Mouse (Mus musculus): ENCODE data around the gene Pabpc4l.
"Not testable (repeated sequence)": the region's sequence is repeated elsewhere in the genome, so short reads cannot be mapped to it uniquely, and the experiment has no call there.

Pabpc4l gene

DNA sequence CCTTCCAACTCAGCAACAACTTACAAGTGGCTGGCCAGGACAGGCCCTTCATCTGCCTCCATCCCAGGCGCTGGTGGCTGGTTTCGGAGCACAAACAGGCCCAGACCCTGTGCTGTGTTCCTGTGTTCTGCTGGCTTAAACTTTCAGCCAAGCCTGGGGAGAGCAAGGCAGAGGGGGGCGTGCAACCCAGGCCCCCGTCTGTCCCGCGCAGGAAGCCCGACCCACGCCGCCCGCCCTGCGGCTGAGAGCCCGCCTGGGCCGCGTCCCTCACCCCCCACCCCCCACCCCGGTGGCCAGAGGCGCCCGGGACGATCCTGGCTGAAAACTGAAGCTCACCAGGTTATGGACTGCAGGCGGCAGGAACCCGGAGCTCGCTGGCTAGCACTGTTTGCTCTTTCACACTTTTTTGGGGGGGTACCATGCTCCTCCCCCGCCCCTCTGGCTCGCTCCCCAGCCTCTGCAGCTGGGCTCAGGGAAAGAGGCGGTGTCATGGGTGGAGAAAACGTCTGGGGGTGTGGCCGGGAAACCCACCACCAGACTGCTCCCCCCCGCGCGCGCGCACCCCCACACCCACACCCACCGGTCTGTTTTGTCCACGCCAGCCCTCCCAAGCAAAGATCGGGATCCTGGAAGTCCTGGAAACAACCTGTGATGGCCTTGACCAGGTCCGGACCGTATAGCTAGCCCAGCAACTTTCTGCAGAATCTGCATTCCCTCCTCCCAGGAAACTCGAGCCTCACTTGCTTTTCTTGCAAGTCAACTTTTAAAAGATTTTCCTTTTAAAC is at the start of gene Pabpc4l:
Pabpc4l (minus strand) TSS at position 739 of the 785 bp plus-strand sequence.
- no peak for DNase-seq (ENCODE audit: low spot score in 2 of 2)

DNA sequence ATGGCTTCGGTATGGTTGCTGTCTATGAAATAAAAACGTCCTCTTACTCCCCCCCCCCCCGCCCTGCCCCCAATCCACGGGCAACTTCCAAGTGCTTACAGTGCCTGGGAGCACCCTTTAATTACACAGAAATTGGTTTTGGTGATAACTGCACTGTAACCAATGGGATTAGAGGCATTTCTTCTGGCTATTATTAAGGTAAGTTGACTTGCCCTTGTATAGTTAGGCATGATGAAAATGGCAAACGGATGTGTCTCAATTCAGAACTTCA is 42.9 kb upstream of the Pabpc4l start:
- no peak for DNase-seq (ENCODE audit: low spot score in 2 of 2)

DNA sequence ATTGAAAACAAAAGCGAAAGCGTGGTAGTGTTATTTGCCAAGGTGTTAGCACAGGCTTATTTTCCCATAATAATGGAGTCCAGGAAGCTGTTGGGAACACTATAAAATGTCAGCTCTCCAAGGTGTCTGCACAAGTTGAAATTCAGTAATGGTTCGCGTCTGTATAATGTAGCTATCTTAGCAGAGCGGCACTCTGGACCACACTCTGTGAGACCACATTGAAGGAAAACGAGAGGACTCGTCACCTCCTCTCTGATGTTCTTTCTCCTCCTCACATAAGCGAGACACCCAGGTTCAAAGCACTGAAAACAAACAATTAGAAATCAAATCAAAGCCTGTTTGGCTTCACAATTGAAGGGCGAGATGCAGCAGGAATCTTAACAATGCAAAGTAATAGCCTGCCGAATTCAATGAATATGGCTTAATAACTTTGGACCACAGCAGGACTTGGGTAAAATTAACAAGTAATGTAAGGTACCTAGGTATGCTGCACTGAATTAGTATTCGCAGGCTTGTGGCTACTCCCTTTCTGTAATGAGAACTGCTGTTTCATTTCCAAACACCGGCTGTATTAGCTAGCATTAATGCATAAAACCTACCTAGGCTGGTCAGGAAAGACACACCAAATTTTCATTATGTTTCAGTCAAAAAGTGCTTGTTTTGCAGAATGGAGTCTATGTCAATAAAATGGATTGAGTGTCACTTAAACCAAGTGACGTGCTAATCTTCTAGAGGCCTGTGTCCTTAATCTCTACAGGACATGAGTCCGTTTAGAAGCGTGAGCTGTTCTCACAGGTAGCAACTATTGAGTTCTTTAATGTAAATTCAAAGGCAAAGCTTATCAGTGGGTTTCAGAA is 42.3 kb upstream of the Pabpc4l start:
- DNase-seq (ENCODE audit: low spot score in 2 of 2) = no peak

DNA sequence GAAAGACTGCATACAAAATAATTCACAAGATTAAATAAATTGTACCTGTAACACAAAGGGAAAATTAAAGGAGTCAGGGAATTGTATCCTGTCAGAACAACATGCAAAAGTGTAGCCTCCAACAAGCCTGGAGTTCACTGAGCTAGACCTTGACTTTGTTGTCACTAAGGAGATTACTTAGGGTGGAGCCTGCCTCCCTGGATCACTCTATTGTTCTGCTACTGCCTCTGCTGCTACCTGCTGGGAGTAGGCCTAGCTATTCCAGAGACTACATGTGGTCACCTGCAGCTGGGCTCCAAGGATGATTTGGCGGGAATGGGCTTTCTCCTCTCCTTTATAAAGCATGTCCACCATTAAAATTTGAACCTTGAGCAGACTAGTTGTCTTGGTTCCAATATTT is 38.1 kb upstream of the Pabpc4l start:
- DNase-seq (ENCODE audit: low spot score in 2 of 2) = not testable (repeated sequence)

DNA sequence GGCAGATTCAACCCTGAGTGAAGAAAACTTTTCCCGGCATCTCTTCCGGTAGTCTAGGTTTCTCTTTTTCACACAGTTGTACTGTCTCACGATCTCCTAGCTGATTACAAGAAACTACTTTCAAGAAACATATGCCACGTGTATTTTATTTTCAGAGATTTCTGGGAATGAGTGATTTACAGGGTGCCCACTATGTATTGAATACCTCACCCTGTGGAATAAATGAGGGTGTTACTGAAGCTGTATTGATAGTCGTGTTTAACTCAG is 180 bp upstream of the Pabpc4l start:
- no peak for DNase-seq (ENCODE audit: low spot score in 2 of 2)

DNA sequence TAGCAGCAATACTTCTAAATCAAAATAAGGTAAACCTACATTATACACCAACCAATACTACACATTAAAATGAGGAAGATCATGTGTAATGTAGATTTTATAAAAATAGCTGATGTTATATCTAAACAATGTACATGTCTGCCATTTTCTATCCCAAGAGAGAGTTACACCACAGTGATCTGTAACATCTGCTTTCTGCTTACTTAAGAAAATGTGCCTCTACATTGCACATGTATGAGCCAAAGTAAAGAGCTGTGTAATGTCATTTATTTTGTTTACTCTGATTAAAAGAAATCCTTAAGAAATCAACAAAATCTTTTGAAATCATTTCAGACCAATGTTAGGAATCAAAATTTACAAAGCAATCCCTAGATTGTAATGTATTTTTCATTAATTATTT is 16.6 kb downstream of the Pabpc4l start:
- DNase-seq (ENCODE audit: low spot score in 2 of 2) = no peak
